Mouse (Mus musculus): ENCODE measurements around the gene Tex19.1. TPM values are rescaled to one million over a fixed set of nuclear protein-coding genes. Genes with fewer than 3 reads are reported as not detected.

Tex19.1 gene
- polyA plus RNA-seq, 1 experiment from 2014 or later: not detected

- H3K4me3 ChIP-seq (replicated peaks): no peak overlapping the region
- no peak overlapping the region for H3K27ac ChIP-seq
- no peaks in the 10 kb centered on the region for H3K4me1 ChIP-seq
These were observed 24.8 kb upstream of the Tex19.1 start for GRCm38 (mm10) chr11:121121151-121121550.

GRCm38 (mm10) chr11:121122024-121122670 lies 23.8 kb upstream of the Tex19.1 start:
- no peaks in the 10 kb centered on the region for H3K4me1 ChIP-seq
- H3K4me3 ChIP-seq (replicated peaks): no peak overlapping the region
- no peak overlapping the region for H3K9ac ChIP-seq
- no peak overlapping the region for H3K4me2 ChIP-seq
- no peak for ATAC-seq (replicated peaks; ENCODE audit: low FRiP score)
- H3K27ac ChIP-seq: no peak overlapping the region
- H3K9me3 ChIP-seq (replicated peaks): no peaks in the 10 kb centered on the region
- 61% methylated on average over 2 of the region's 2 CpGs for WGBS
- H3K36me3 ChIP-seq: no peaks in the 10 kb centered on the region
- H3K27me3 ChIP-seq: no peaks in the 10 kb centered on the region

More at GRCm38 (mm10) chr11:121121151-121121550, 24.8 kb upstream of the Tex19.1 start:
- no peaks in the 10 kb centered on the region for H3K9me3 ChIP-seq (replicated peaks)
- WGBS: 56% methylated on average over 3 of the region's 3 CpGs
- H3K4me2 ChIP-seq: no peak overlapping the region
- no peak overlapping the region for H3K9ac ChIP-seq
- ATAC-seq (replicated peaks; ENCODE audit: low FRiP score): no peak
- H3K36me3 ChIP-seq: no peaks in the 10 kb centered on the region
- H3K27me3 ChIP-seq: no peaks in the 10 kb centered on the region

GRCm38 (mm10) chr11:121123438-121123837 lies 22.5 kb upstream of the Tex19.1 start:
- ATAC-seq (replicated peaks; ENCODE audit: low FRiP score): no peak

GRCm38 (mm10) chr11:121125522-121126172 lies 20.3 kb upstream of the Tex19.1 start:
- Histone ChIP-seq H3K4me1 (no peaks in the 10 kb centered on the region), H3K4me3 (replicated peaks) (no peak overlapping the region), H3K9ac (no peak overlapping the region), H3K27ac (no peak overlapping the region), H3K4me2 (no peak overlapping the region), H3K36me3 (no peaks in the 10 kb centered on the region), H3K9me3 (replicated peaks) (no peaks in the 10 kb centered on the region), H3K27me3 (no peaks in the 10 kb centered on the region)
- ATAC-seq (replicated peaks; ENCODE audit: low FRiP score): no peak
- WGBS: 82% methylated on average over 3 of the region's 3 CpGs

More at GRCm38 (mm10) chr11:121123438-121123837, 22.5 kb upstream of the Tex19.1 start:
- Histone ChIP-seq H3K4me2 (no peak overlapping the region), H3K4me1 (no peaks in the 10 kb centered on the region), H3K9ac (no peak overlapping the region), H3K9me3 (replicated peaks) (no peaks in the 10 kb centered on the region), H3K27me3 (no peaks in the 10 kb centered on the region), H3K4me3 (replicated peaks) (no peak overlapping the region), H3K36me3 (no peaks in the 10 kb centered on the region), H3K27ac (no peak overlapping the region)
- 86% methylated on average over 4 of the region's 4 CpGs for WGBS

GRCm38 (mm10) chr11:121126395-121126794 lies 19.5 kb upstream of the Tex19.1 start:
- no peak overlapping the region for H3K27ac ChIP-seq
- no peaks in the 10 kb centered on the region for H3K27me3 ChIP-seq
- 80% methylated on average over 1 of the region's 1 CpGs for WGBS

GRCm38 (mm10) chr11:121127441-121127840 lies 18.5 kb upstream of the Tex19.1 start:
- no peak overlapping the region for H3K27ac ChIP-seq

More at GRCm38 (mm10) chr11:121126395-121126794, 19.5 kb upstream of the Tex19.1 start:
- no peaks in the 10 kb centered on the region for H3K4me1 ChIP-seq
- H3K9ac ChIP-seq: no peak overlapping the region
- no peak for ATAC-seq (replicated peaks; ENCODE audit: low FRiP score)
- no peak overlapping the region for H3K4me3 ChIP-seq (replicated peaks)
- H3K9me3 ChIP-seq (replicated peaks): no peaks in the 10 kb centered on the region
- no peaks in the 10 kb centered on the region for H3K36me3 ChIP-seq
- H3K4me2 ChIP-seq: no peak overlapping the region

GRCm38 (mm10) chr11:121129616-121130015 lies 16.3 kb upstream of the Tex19.1 start:
- ATAC-seq (replicated peaks; ENCODE audit: low FRiP score): no peak
- WGBS: 66% methylated on average over 1 of the region's 1 CpGs

More at GRCm38 (mm10) chr11:121127441-121127840, 18.5 kb upstream of the Tex19.1 start:
- no peak overlapping the region for H3K4me2 ChIP-seq
- no peaks in the 10 kb centered on the region for H3K4me1 ChIP-seq
- H3K9ac ChIP-seq: no peak overlapping the region
- H3K4me3 ChIP-seq (replicated peaks): no peak overlapping the region
- ATAC-seq (replicated peaks; ENCODE audit: low FRiP score): no peak
- H3K27me3 ChIP-seq: no peaks in the 10 kb centered on the region
- H3K36me3 ChIP-seq: no peaks in the 10 kb centered on the region
- 89% methylated on average over 3 of the region's 3 CpGs for WGBS
- no peaks in the 10 kb centered on the region for H3K9me3 ChIP-seq (replicated peaks)

GRCm38 (mm10) chr11:121134600-121134999 lies 11.3 kb upstream of the Tex19.1 start:
- Histone ChIP-seq H3K9me3 (replicated peaks) (no peaks in the 10 kb centered on the region), H3K4me2 (no peak overlapping the region), H3K36me3 (no peaks in the 10 kb centered on the region), H3K27me3 (no peaks in the 10 kb centered on the region), H3K4me3 (replicated peaks) (no peak overlapping the region), H3K4me1 (no peaks in the 10 kb centered on the region), H3K27ac (no peak overlapping the region), H3K9ac (no peak overlapping the region)
- 18% methylated on average over 1 of the region's 1 CpGs for WGBS
- no peak for ATAC-seq (replicated peaks; ENCODE audit: low FRiP score)

More at GRCm38 (mm10) chr11:121129616-121130015, 16.3 kb upstream of the Tex19.1 start:
- Histone ChIP-seq H3K9ac (no peak overlapping the region), H3K36me3 (no peaks in the 10 kb centered on the region), H3K27ac (no peak overlapping the region), H3K9me3 (replicated peaks) (no peaks in the 10 kb centered on the region), H3K4me3 (replicated peaks) (no peak overlapping the region), H3K4me1 (no peaks in the 10 kb centered on the region), H3K27me3 (no peaks in the 10 kb centered on the region), H3K4me2 (no peak overlapping the region)

- no peaks in the 10 kb centered on the region for H3K9me3 ChIP-seq (replicated peaks)
- H3K27me3 ChIP-seq: no peaks in the 10 kb centered on the region
- no peak overlapping the region for H3K4me3 ChIP-seq (replicated peaks)
- H3K27ac ChIP-seq: no peak overlapping the region
- no peak overlapping the region for H3K9ac ChIP-seq
- H3K4me2 ChIP-seq: no peak overlapping the region
- H3K36me3 ChIP-seq: no peaks in the 10 kb centered on the region
- no peak for ATAC-seq (replicated peaks; ENCODE audit: low FRiP score)
- 79% methylated on average over 5 of the region's 5 CpGs for WGBS
- H3K4me1 ChIP-seq: no peaks in the 10 kb centered on the region
These were observed 8.3 kb upstream of the Tex19.1 start for GRCm38 (mm10) chr11:121137682-121138081.

GRCm38 (mm10) chr11:121138732-121139131 lies 7.2 kb upstream of the Tex19.1 start:
- Histone ChIP-seq H3K27ac (no peak overlapping the region), H3K9ac (no peak overlapping the region), H3K27me3 (no peaks in the 10 kb centered on the region), H3K9me3 (replicated peaks) (no peaks in the 10 kb centered on the region), H3K36me3 (no peaks in the 10 kb centered on the region), H3K4me3 (replicated peaks) (no peak overlapping the region), H3K4me1 (no peaks in the 10 kb centered on the region), H3K4me2 (no peak overlapping the region)
- ATAC-seq (replicated peaks; ENCODE audit: low FRiP score): no peak
- WGBS: 43% methylated on average over 6 of the region's 6 CpGs

- Histone ChIP-seq H3K4me3 (replicated peaks) (no peak overlapping the region), H3K9me3 (replicated peaks) (no peaks in the 10 kb centered on the region), H3K27me3 (no peaks in the 10 kb centered on the region), H3K36me3 (no peaks in the 10 kb centered on the region), H3K4me1 (no peaks in the 10 kb centered on the region), H3K4me2 (no peak overlapping the region), H3K27ac (no peak overlapping the region), H3K9ac (no peak overlapping the region)
- 81% methylated on average over 9 of the region's 9 CpGs for WGBS
- no peak for ATAC-seq (replicated peaks; ENCODE audit: low FRiP score)
These were observed 2.5 kb upstream of the Tex19.1 start for GRCm38 (mm10) chr11:121143325-121144015.

GRCm38 (mm10) chr11:121148193-121148592 lies 2.2 kb downstream of the Tex19.1 start:
- no peaks in the 10 kb centered on the region for H3K27me3 ChIP-seq
- H3K9ac ChIP-seq: no peak overlapping the region
- H3K4me2 ChIP-seq: no peak overlapping the region
- WGBS: 76% methylated on average over 3 of the region's 3 CpGs
- no peak overlapping the region for H3K4me3 ChIP-seq (replicated peaks)
- H3K27ac ChIP-seq: no peak overlapping the region
- no peaks in the 10 kb centered on the region for H3K4me1 ChIP-seq
- ATAC-seq (replicated peaks; ENCODE audit: low FRiP score): no peak
- H3K36me3 ChIP-seq: no peaks in the 10 kb centered on the region
- H3K9me3 ChIP-seq (replicated peaks): no peaks in the 10 kb centered on the region
